Mouse (Mus musculus) gastrocnemius, adult 2 months (tissue): ENCODE data around the gene Nfs1. TPM values are rescaled to one million over a fixed set of nuclear protein-coding genes. Genes with fewer than 3 reads are reported as not detected.
"Not testable (repeated sequence)": the region's sequence is repeated elsewhere in the genome, so short reads cannot be mapped to it uniquely, and the experiment has no call there.

Experiments used
- DNase-seq: peaks from one replicate; pipeline ENCODE4 v3.0.0; 2022
- H3K27ac ChIP-seq: fragments of 200-600 bp; 2 replicates; pipeline ENCODE4 v1.8.1; 2022; ENCODE audit warnings: mild to moderate bottlenecking
- H3K4me3 ChIP-seq: fragments of 200-600 bp; 2 replicates; pipeline ENCODE4 v1.8.1; 2022; ENCODE audit warnings: mild to moderate bottlenecking, moderate library complexity
- CTCF ChIP-seq: fragments of 200-600 bp; IDR thresholded peaks from 2 replicates; pipeline ENCODE4 v1.8.1; 2022; ENCODE audit warnings: antibody characterized with exemption, mild to moderate bottlenecking, moderate library complexity
- intact Hi-C: fragments of 180-260 bp; cut with DNase I; formaldehyde crosslinking; loops from one replicate; pipeline ENCODE4 v1.15.1; 2025
- total RNA-seq, 2 experiments: library from RNA; stranded (reverse); gene quantifications; 2 replicates each; pipeline ENCODE4 v1.2.3; 2021

The Nfs1 gene
- total RNA-seq, 2 experiments from 2014 or later = 75.3 to 83.5 TPM

DNA sequence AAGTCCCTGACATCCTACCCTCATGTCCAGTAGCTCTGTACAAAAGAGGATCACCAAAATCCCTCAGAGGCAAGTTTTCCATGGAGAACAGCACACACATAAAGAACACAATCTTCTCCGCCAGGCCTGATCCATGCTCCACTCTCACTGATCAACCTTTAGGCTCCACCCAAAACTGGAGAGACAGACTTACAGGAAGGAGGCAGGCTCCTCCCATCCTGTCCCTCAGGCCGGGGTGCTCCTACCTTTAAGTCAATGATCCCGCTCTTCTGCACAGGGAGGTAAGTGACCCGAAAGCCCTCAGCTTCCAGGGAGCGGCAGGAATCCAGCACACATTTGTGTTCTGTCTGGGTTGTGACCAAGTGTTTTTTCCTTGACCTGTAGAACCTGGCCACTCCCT, 9.8 kb downstream of the Nfs1 start:
- intact Hi-C loops = no loop called here
- H3K4me3 ChIP-seq = no peak overlapping the region
- no peak for TF ChIP-seq CTCF
- no peak for DNase-seq
- no peak overlapping the region for H3K27ac ChIP-seq

DNA sequence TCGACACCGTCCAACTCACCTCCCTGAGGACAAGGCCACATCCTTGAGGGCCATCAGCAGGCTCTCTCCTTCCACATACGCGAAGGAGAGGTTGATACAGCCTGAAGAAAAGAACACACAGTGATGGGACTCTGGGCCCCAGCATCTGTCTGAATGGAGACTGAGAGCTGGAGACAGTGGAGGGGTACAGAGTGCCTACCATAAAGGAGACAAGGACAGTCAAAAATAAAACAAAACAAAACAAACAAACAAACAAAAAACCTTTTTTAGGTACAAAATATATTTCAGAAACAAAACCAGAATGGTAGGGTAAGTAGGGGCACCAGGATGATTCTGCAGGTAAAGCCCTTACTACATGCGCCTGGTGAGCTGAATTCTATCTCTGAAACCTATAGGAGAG, 17.0 kb downstream of the Nfs1 start, which contains the start of gene Gm28036:
Gm28036 (minus strand) TSS at position 101 of the 400 bp plus-strand sequence.
- no peak within 1 kb of the TSS for H3K4me3 ChIP-seq
- peak within 1 kb of the TSS; percentile 48 for H3K27ac ChIP-seq
- intact Hi-C loops = no loop called here
- no peak for DNase-seq
- no peak for TF ChIP-seq CTCF

DNA sequence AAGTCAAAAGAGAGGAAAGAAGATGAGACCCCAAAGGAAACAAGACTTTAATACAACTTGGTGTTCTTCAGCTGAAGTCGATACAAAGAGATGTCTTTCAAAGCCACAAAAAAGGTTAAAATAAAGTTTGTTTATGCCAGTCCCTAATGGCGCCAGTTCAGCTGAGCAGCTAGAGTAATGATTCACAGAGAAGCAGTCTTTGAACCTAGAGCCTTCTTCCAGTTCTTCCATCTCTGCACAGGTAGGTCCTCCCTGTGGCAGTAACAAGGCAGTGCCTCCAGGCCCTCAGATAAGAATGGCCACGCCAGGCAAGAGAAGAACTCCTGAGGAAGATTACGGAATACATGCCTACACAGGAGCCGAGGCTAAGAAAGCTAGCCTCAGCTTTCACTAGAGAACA, 20.3 kb downstream of the Nfs1 start:
- Histone ChIP-seq H3K27ac (no peak overlapping the region), H3K4me3 (no peak overlapping the region)
- intact Hi-C loops = no loop called here
- DNase-seq = no peak
- TF ChIP-seq CTCF = no peak

DNA sequence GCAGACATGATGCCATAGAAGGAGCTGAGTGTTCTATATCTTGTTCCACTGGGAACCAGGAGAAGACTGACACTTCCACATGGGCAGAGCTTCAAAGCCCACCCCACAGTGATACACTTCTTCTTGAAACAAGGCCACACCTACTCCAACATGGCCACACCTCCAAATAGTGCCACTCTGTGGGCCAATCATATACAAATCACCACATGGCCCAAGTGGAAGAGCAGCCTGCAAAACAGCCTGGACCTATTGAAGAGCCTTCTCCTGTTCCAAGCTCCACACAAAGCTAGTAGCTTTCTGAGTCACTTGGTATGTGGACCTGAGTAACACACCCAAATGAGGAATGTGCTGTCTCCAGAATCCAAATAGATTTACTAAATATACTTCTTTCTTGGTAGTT, 24.4 kb downstream of the Nfs1 start:
- intact Hi-C loops = no loop called here
- H3K4me3 ChIP-seq = no peak overlapping the region
- no peak for DNase-seq
- no peak for TF ChIP-seq CTCF
- H3K27ac ChIP-seq = no peak overlapping the region

GRCm38 (mm10) chr2:156112080-156112423, 31.9 kb downstream of the Nfs1 start:
- Histone ChIP-seq H3K27ac (peak overlapping the region; percentile 96), H3K4me3 (peak overlapping the region; percentile 96)
- intact Hi-C loops, DNase-seq: not testable (repeated sequence)

- intact Hi-C loops = no loop called here
- peak within 1 kb of the TSS; percentile 96 for H3K27ac ChIP-seq
- peak within 1 kb of the TSS; percentile 96 for H3K4me3 ChIP-seq
- DNase-seq = peak; percentile 94
- no peak for TF ChIP-seq CTCF
Measured at GRCm38 (mm10) chr2:156111358-156112079, 32.5 kb downstream of the Nfs1 start, which contains the start of the genes Cpne1 and Rbm12. TSS of gene Cpne1 (minus strand) at chr2:156111965. TSS of gene Rbm12 (minus strand) at chr2:156111978.

DNA sequence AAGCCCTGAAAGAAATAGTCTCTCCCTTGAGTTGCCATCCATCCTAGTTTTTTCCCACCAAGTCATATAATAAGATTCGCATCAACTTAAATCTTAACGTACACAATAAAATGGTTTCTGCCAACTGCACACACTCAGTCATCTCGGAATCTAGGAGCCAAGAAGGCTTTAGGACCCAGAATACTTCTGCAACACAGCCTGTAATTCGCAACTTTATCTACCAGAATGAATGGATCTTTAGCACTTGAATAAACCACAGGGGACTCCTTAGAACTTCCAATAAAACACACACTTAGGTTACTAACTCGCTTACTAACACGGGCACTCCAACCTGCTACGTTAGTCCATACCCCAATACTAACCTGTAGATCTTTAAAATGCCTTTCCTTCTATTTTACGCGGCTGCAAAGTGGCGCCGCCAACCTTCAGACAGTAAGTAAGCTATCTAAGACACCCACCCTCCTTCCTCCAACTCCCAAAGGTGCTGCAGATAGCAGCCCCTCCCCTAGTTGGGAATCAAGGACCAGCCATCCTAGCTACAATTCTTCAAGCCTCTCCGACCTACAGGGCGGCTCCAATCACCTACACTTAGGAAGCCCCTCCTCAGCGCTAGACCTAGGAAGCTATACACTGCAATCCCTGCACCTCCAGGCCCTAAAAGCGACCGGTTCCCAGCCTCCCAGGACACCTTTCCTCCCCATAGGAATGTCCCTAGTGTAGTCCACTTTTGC, 33.2 kb downstream of the Nfs1 start:
- H3K27ac ChIP-seq = peak overlapping the region; percentile 96
- peak overlapping the region; percentile 96 for H3K4me3 ChIP-seq
- TF ChIP-seq CTCF = no peak
- no peak for DNase-seq
- intact Hi-C loops = no loop called here

GRCm38 (mm10) chr2:156091926-156092325, 52.1 kb downstream of the Nfs1 start:
- no peak for TF ChIP-seq CTCF
- intact Hi-C loops = no loop called here
- Histone ChIP-seq H3K4me3 (no peak overlapping the region), H3K27ac (no peak overlapping the region)
- DNase-seq = no peak

GRCm38 (mm10) chr2:156089799-156090198, 54.2 kb downstream of the Nfs1 start:
- Histone ChIP-seq H3K27ac (no peak overlapping the region), H3K4me3 (no peak overlapping the region)
- TF ChIP-seq CTCF = no peak
- DNase-seq = no peak
- intact Hi-C loops = no loop called here

GRCm38 (mm10) chr2:156087391-156088110, 56.4 kb downstream of the Nfs1 start:
- no peak for DNase-seq
- Histone ChIP-seq H3K27ac (no peak overlapping the region), H3K4me3 (no peak overlapping the region)
- intact Hi-C loops = no loop called here
- TF ChIP-seq CTCF = no peak

DNA sequence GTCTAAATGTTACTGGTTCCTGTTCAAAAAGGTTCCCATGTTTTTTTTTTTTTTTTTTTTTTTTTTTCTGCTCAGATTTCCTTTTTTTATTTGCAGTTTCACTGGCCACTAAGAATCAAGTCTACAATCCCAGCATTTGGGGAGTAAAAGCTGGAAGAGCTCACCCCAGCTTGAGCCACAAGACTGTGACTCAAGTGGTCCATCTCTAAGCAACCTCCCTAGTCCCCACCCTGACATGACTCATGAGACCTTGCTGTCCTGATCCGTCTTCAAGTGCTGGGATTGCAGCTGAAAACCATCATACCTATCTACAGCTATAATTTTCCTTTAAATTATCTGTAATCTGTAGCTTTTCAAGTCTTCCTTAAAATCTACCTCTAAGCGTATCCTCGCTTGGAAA, 59.4 kb downstream of the Nfs1 start:
- H3K27ac ChIP-seq = peak overlapping the region; percentile 63
- no peak for DNase-seq
- no peak overlapping the region for H3K4me3 ChIP-seq
- TF ChIP-seq CTCF = no peak
- intact Hi-C loops = no loop called here

DNA sequence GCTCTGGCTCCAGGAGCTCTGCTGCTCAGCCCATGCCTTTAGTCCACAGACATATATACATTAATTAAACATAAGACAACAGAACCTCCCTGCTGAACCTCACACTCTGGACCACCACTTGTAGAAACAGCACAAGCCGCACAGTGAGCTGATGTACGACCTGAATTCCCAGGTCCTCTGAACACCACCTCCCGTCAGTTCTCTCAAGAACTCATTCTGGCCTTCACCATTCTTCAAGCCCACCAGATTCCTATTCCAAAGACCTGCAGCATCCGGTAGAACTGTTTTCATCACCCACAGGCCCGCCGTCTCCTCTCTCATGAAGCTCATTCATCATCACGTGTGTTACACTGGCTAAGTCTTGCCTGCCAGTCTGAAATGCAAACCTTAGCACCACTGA, 63.6 kb downstream of the Nfs1 start:
- TF ChIP-seq CTCF = no peak
- DNase-seq = no peak
- Histone ChIP-seq H3K4me3 (no peak overlapping the region), H3K27ac (peak overlapping the region; percentile 50; the same call in 1 of the 2 replicates)
- intact Hi-C loops = no loop called here

- peak; percentile 41 for DNase-seq
- no peak for TF ChIP-seq CTCF
- intact Hi-C loops = loop anchor here (2.0 kb wide), 1 partner anchor 73 kb away; the partner anchor contains the start of gene 6430550D23Rik
- no peak overlapping the region for H3K4me3 ChIP-seq
- peak overlapping the region; percentile 50; the same call in 1 of the 2 replicates for H3K27ac ChIP-seq
Measured at GRCm38 (mm10) chr2:156079674-156080073, 64.3 kb downstream of the Nfs1 start.
